Mouse (Mus musculus) ES-E14 (cell line): ENCODE measurements around the gene Rnasek.

Source experiments
- CHD2 ChIP-seq: IDR thresholded peaks from 2 replicates; pipeline ENCODE4 v1.6.1; 2014; ENCODE audit warnings: mild to moderate bottlenecking, low read depth, low read length, inconsistent platforms
- HCFC1 ChIP-seq: IDR thresholded peaks from 2 replicates; pipeline ENCODE4 v1.6.1; 2012; ENCODE audit warnings: low read length, inconsistent platforms, borderline replicate concordance; ENCODE audit not compliant: insufficient read depth
- MAFK ChIP-seq: IDR thresholded peaks from 2 replicates; pipeline ENCODE4 v1.6.1; 2014; ENCODE audit warnings: mild to moderate bottlenecking, low read depth, low read length, inconsistent platforms; ENCODE audit not compliant: insufficient read depth
- ZC3H11A ChIP-seq: IDR thresholded peaks from 2 replicates; pipeline ENCODE4 v1.6.1; 2012; ENCODE audit warnings: low read depth, mild to moderate bottlenecking, inconsistent platforms, low read length, borderline replicate concordance
- ZNF384 ChIP-seq: IDR thresholded peaks from 2 replicates; pipeline ENCODE4 v1.6.1; 2012; ENCODE audit warnings: low read depth, low read length, inconsistent platforms

DNA sequence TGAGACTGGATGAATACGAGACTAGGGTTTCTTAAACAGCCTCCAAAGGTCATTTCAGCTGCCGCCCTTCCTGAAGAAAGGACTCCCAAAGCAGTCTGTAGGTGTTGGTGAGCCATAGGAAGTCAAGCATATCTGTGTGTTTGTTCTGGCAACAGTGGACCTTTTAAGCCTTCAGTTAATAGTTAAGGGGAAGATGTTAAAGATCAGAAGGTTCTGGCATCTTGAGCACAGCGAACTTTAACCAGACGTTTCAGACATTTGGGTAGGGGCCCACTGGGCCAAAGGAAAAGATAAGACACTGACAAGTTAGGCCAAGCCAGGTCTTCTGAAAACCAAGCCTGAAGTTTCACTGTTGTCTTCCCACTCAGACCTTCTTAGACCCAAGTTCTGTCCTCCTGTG is 21.6 kb downstream of the Rnasek start:
- TF ChIP-seq MAFK (no peak), ZC3H11A (no peak), CHD2 (no peak), ZNF384 (no peak), HCFC1 (no peak)
